Mouse (Mus musculus): Measurements from ENCODE around the gene Apba1.

DNA sequence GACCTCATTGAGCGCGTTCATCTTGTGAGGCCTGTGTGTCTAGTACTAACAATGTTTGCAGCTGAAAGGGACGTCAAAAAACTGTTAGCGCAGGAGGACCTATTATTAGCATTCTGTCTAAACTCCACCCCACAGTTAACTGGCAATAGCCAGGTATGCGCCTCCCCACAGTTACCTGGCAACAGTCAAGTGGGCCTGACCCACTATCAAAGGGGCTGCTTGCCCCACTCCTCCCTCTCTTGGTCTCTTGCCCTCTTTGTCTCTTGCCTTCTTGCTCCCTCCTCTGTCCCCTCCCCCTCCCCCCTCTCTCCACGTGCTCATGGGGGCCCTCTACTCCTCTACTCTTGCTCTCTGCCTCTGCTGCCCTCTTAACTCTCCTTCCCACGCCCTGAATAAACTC lies 198.9 kb downstream of the Apba1 start:
- TF ChIP-seq CTCF (conservative IDR thresholded peaks at IDR 0.05; ENCODE audit: insufficient read depth, insufficient read length, low read depth, low read length), result no peak
- no peak for TF ChIP-seq POLR2A (IDR thresholded peaks at IDR 0.05; ENCODE audit: low read depth, low read length)

Measured in kidney, adult 2 months (tissue).